Mouse (Mus musculus) limb, embryonic 15.5 days (tissue): ENCODE data around the gene Rasgef1b. TPM values are rescaled to one million over a fixed set of nuclear protein-coding genes. Genes with fewer than 3 reads are reported as not detected.

ENCODE experiments used
- ATAC-seq: fragments of 200-750 bp; cut with Nextera tagmentation; 2 replicates; pipeline ENCODE4 v1.8.0; 2017; ENCODE audit warnings: low read depth, moderate TSS enrichment; ENCODE audit not compliant: insufficient number of reproducible peaks, low FRiP score, low TSS enrichment
- H3K27ac ChIP-seq: fragments of 300-500 bp; sonication (generic); 2 replicates; pipeline ENCODE4 v1.5.1; 2015; ENCODE audit warnings: moderate library complexity, mild to moderate bottlenecking, inconsistent platforms
- H3K27me3 ChIP-seq: fragments of 300-500 bp; sonication (generic); 2 replicates; pipeline ENCODE4 v1.6.1; 2015; ENCODE audit warnings: inconsistent platforms
- H3K36me3 ChIP-seq: fragments of 300-500 bp; sonication (generic); 2 replicates; pipeline ENCODE4 v1.6.1; 2015; ENCODE audit warnings: inconsistent platforms
- H3K4me1 ChIP-seq: fragments of 300-500 bp; sonication (generic); 2 replicates; pipeline ENCODE4 v1.6.1; 2015; ENCODE audit warnings: inconsistent platforms
- H3K4me2 ChIP-seq: fragments of 300-500 bp; sonication (generic); 2 replicates; pipeline ENCODE4 v1.6.1; 2015; ENCODE audit warnings: mild to moderate bottlenecking, inconsistent platforms
- H3K4me3 ChIP-seq: fragments of 300-500 bp; sonication (generic); 2 replicates; pipeline ENCODE4 v1.5.1; 2015; ENCODE audit warnings: mild to moderate bottlenecking, inconsistent platforms
- H3K9ac ChIP-seq: fragments of 300-500 bp; sonication (generic); 2 replicates; pipeline ENCODE4 v1.6.1; 2015; ENCODE audit warnings: inconsistent platforms
- H3K9me3 ChIP-seq: fragments of 300-500 bp; sonication (generic); 2 replicates; pipeline ENCODE4 v1.6.1; 2016; ENCODE audit warnings: inconsistent platforms
- WGBS: fragments of 180-500 bp; shearing (Covaris S2); methylation state at CpG from one replicate; pipeline ENCODE4 v1.1.7; 2015; 5-methylcytosine and 5-hydroxymethylcytosine counted together
- polyA plus RNA-seq: library from polyadenylated mRNA; unstranded; fragments of >200 nt; fragmentation: Nextera tagmentation; extraction: Ambion mirVana; gene quantifications from 2 replicates; pipeline ENCODE4 v1.2.1, GENCODE M21; 2015

Gene Rasgef1b
- polyA plus RNA-seq, 1 experiment from 2014 or later: 8.8 TPM

GRCm38 (mm10) chr5:99480078-99481031 is 248.5 kb downstream of the Rasgef1b start:
- H3K9me3 ChIP-seq: no peaks in the 10 kb centered on the region
- no peak for ATAC-seq
- H3K9ac ChIP-seq: no peak overlapping the region
- H3K36me3 ChIP-seq: no peaks in the 10 kb centered on the region
- H3K4me2 ChIP-seq: peak overlapping the region; percentile 49; the same call in 1 of the 2 replicates
- H3K27me3 ChIP-seq: no peaks in the 10 kb centered on the region
- peaks cover 10% of the 10 kb centered on the region for H3K4me1 ChIP-seq
- H3K27ac ChIP-seq: no peak overlapping the region
- 64% methylated on average over 6 of the region's 6 CpGs for WGBS
- no peak overlapping the region for H3K4me3 ChIP-seq

GRCm38 (mm10) chr5:99479263-99480077 is 249.4 kb downstream of the Rasgef1b start:
- no peak overlapping the region for H3K9ac ChIP-seq
- H3K27me3 ChIP-seq: no peaks in the 10 kb centered on the region
- H3K4me3 ChIP-seq: peak overlapping the region; percentile 14
- 3% methylated on average over 20 of the region's 20 CpGs for WGBS
- H3K4me2 ChIP-seq: peak overlapping the region; percentile 49
- no peak overlapping the region for H3K27ac ChIP-seq
- ATAC-seq: peak; percentile 68; the same call in 1 of the 2 replicates
- H3K36me3 ChIP-seq: no peaks in the 10 kb centered on the region
- no peaks in the 10 kb centered on the region for H3K9me3 ChIP-seq
- H3K4me1 ChIP-seq: peaks cover 10% of the 10 kb centered on the region

GRCm38 (mm10) chr5:99478716-99479115 is 250.1 kb downstream of the Rasgef1b start:
- Histone ChIP-seq H3K4me2 (no peak overlapping the region), H3K36me3 (no peaks in the 10 kb centered on the region), H3K4me3 (no peak overlapping the region), H3K27ac (no peak overlapping the region), H3K27me3 (no peaks in the 10 kb centered on the region), H3K4me1 (peaks cover 10% of the 10 kb centered on the region), H3K9ac (no peak overlapping the region), H3K9me3 (no peaks in the 10 kb centered on the region)
- WGBS: 56% methylated on average over 4 of the region's 4 CpGs
- ATAC-seq: no peak

- no peak overlapping the region for H3K4me3 ChIP-seq
- no peak for ATAC-seq
- H3K36me3 ChIP-seq: no peaks in the 10 kb centered on the region
- H3K9me3 ChIP-seq: no peaks in the 10 kb centered on the region
- H3K9ac ChIP-seq: no peak overlapping the region
- 87% methylated on average over 9 of the region's 9 CpGs for WGBS
- H3K4me1 ChIP-seq: peaks cover 10% of the 10 kb centered on the region
- H3K27ac ChIP-seq: no peak overlapping the region
- no peaks in the 10 kb centered on the region for H3K27me3 ChIP-seq
- H3K4me2 ChIP-seq: no peak overlapping the region
Observed at GRCm38 (mm10) chr5:99477420-99477815, 251.4 kb downstream of the Rasgef1b start.

GRCm38 (mm10) chr5:99476640-99477419 is 252.0 kb downstream of the Rasgef1b start:
- H3K27me3 ChIP-seq: no peaks in the 10 kb centered on the region
- WGBS: 81% methylated on average over 6 of the region's 6 CpGs
- ATAC-seq: no peak
- H3K4me2 ChIP-seq: no peak overlapping the region
- no peaks in the 10 kb centered on the region for H3K36me3 ChIP-seq
- H3K4me3 ChIP-seq: no peak overlapping the region
- peaks cover 10% of the 10 kb centered on the region for H3K4me1 ChIP-seq
- no peak overlapping the region for H3K9ac ChIP-seq
- H3K9me3 ChIP-seq: no peaks in the 10 kb centered on the region
- no peak overlapping the region for H3K27ac ChIP-seq

GRCm38 (mm10) chr5:99472607-99473335 is 256.1 kb downstream of the Rasgef1b start:
- Histone ChIP-seq H3K36me3 (no peaks in the 10 kb centered on the region), H3K4me1 (no peaks in the 10 kb centered on the region), H3K4me3 (no peak overlapping the region), H3K27ac (no peak overlapping the region), H3K4me2 (no peak overlapping the region), H3K9me3 (no peaks in the 10 kb centered on the region), H3K9ac (no peak overlapping the region), H3K27me3 (no peaks in the 10 kb centered on the region)
- WGBS: 57% methylated on average over 5 of the region's 5 CpGs
- no peak for ATAC-seq

GRCm38 (mm10) chr5:99471790-99472189 is 257.1 kb downstream of the Rasgef1b start:
- Histone ChIP-seq H3K9ac (no peak overlapping the region), H3K27ac (no peak overlapping the region)
- 69% methylated on average over 4 of the region's 4 CpGs for WGBS

GRCm38 (mm10) chr5:99470613-99471012 is 258.3 kb downstream of the Rasgef1b start:
- no peaks in the 10 kb centered on the region for H3K9me3 ChIP-seq
- H3K36me3 ChIP-seq: no peaks in the 10 kb centered on the region
- H3K4me3 ChIP-seq: no peak overlapping the region
- no peaks in the 10 kb centered on the region for H3K27me3 ChIP-seq
- no peaks in the 10 kb centered on the region for H3K4me1 ChIP-seq
- H3K4me2 ChIP-seq: no peak overlapping the region
- no peak overlapping the region for H3K9ac ChIP-seq
- no peak overlapping the region for H3K27ac ChIP-seq
- no peak for ATAC-seq

More at GRCm38 (mm10) chr5:99471790-99472189, 257.1 kb downstream of the Rasgef1b start:
- H3K4me2 ChIP-seq: no peak overlapping the region
- no peaks in the 10 kb centered on the region for H3K36me3 ChIP-seq
- no peak overlapping the region for H3K4me3 ChIP-seq
- no peaks in the 10 kb centered on the region for H3K27me3 ChIP-seq
- H3K4me1 ChIP-seq: no peaks in the 10 kb centered on the region
- no peak for ATAC-seq
- no peaks in the 10 kb centered on the region for H3K9me3 ChIP-seq

GRCm38 (mm10) chr5:99459007-99459406 is 269.9 kb downstream of the Rasgef1b start:
- Histone ChIP-seq H3K27me3 (no peaks in the 10 kb centered on the region), H3K4me2 (no peak overlapping the region), H3K4me3 (no peak overlapping the region), H3K9me3 (no peaks in the 10 kb centered on the region), H3K9ac (no peak overlapping the region), H3K4me1 (no peaks in the 10 kb centered on the region), H3K36me3 (no peaks in the 10 kb centered on the region), H3K27ac (no peak overlapping the region)
- ATAC-seq: no peak
- WGBS: 85% methylated on average over 6 of the region's 6 CpGs

- 95% methylated on average over 3 of the region's 3 CpGs for WGBS
- ATAC-seq: no peak
- no peaks in the 10 kb centered on the region for H3K27me3 ChIP-seq
Observed at GRCm38 (mm10) chr5:99457291-99457690, 271.6 kb downstream of the Rasgef1b start.

GRCm38 (mm10) chr5:99451939-99452338 is 276.9 kb downstream of the Rasgef1b start:
- WGBS: 44% methylated on average over 2 of the region's 2 CpGs
- Histone ChIP-seq H3K27ac (no peak overlapping the region), H3K9me3 (no peaks in the 10 kb centered on the region), H3K36me3 (no peaks in the 10 kb centered on the region), H3K9ac (no peak overlapping the region), H3K4me1 (peaks cover 4% of the 10 kb centered on the region; the same call in 1 of the 2 replicates), H3K4me2 (no peak overlapping the region), H3K4me3 (no peak overlapping the region), H3K27me3 (no peaks in the 10 kb centered on the region)
- ATAC-seq: no peak

More at GRCm38 (mm10) chr5:99457291-99457690, 271.6 kb downstream of the Rasgef1b start:
- H3K9me3 ChIP-seq: no peaks in the 10 kb centered on the region
- H3K36me3 ChIP-seq: no peaks in the 10 kb centered on the region
- H3K4me3 ChIP-seq: no peak overlapping the region
- no peak overlapping the region for H3K4me2 ChIP-seq
- H3K9ac ChIP-seq: no peak overlapping the region
- H3K4me1 ChIP-seq: no peaks in the 10 kb centered on the region; the same call in 1 of the 2 replicates
- no peak overlapping the region for H3K27ac ChIP-seq
